Mouse (Mus musculus) MEL (cell line): Measurements from ENCODE around the gene A730061H03Rik.

ENCODE experiments used
- BHLHE40 ChIP-seq: IDR thresholded peaks from 2 replicates; pipeline ENCODE4 v1.6.1; 2012; ENCODE audit warnings: low read depth, mild to moderate bottlenecking, inconsistent platforms, low read length, improper control_type of control experiment, borderline replicate concordance
- CHD2 ChIP-seq: IDR thresholded peaks from 2 replicates; pipeline ENCODE4 v1.6.1; 2011; ENCODE audit warnings: low read length, improper control_type of control experiment
- CTCF ChIP-seq, 3 experiments: IDR thresholded peaks in 2 of 3; conservative IDR thresholded peaks in 1 of 3; 2 replicates each; pipeline ENCODE4 v1.5.1; 2011 to 2012; ENCODE audit warnings: low read length in 3 of 3, low read depth in 2 of 3, mild to moderate bottlenecking in 2 of 3, improper control_type of control experiment in 1 of 3, inconsistent platforms in 1 of 3, mixed read lengths in 1 of 3, moderate library complexity in 1 of 3; ENCODE audit not compliant: control insufficient read depth in 1 of 3, insufficient read depth in 1 of 3, poor library complexity in 1 of 3, severe bottlenecking in 1 of 3
- EP300 ChIP-seq, 2 experiments: IDR thresholded peaks; 2 replicates each; pipeline ENCODE4 v1.6.1; 2011; ENCODE audit warnings: improper control_type of control experiment in 2 of 2, low read length in 2 of 2, low read depth in 1 of 2, mild to moderate bottlenecking in 1 of 2
- GATA1 ChIP-seq: IDR thresholded peaks from 2 replicates; pipeline ENCODE4 v1.6.1; 2011; ENCODE audit warnings: low read depth, low read length, improper control_type of control experiment
- NELFE ChIP-seq: IDR thresholded peaks from 2 replicates; pipeline ENCODE4 v1.6.1; 2011; ENCODE audit warnings: low read depth, low read length, improper control_type of control experiment
- NRF1 ChIP-seq: IDR thresholded peaks from 2 replicates; pipeline ENCODE4 v1.6.1; 2014; ENCODE audit warnings: low read depth, mild to moderate bottlenecking, inconsistent platforms, low read length, improper control_type of control experiment, moderate library complexity; ENCODE audit not compliant: poor library complexity, insufficient read depth, severe bottlenecking
- POLR2A ChIP-seq, 2 experiments: IDR thresholded peaks; 2 replicates each; pipeline ENCODE4 v1.6.1; 2011 to 2012; ENCODE audit warnings: low read length in 2 of 2, mild to moderate bottlenecking in 2 of 2, control low read depth in 1 of 2, improper control_type of control experiment in 1 of 2, low read depth in 1 of 2, moderate library complexity in 1 of 2; ENCODE audit not compliant: control insufficient read depth in 1 of 2, insufficient read depth in 1 of 2, poor library complexity in 1 of 2
- POLR2AphosphoS5 ChIP-seq: IDR thresholded peaks from 2 replicates; pipeline ENCODE4 v1.6.1; 2012; ENCODE audit warnings: low read depth, borderline replicate concordance, mild to moderate bottlenecking, inconsistent platforms, low read length, moderate library complexity, mixed read lengths
- TCF12 ChIP-seq: IDR thresholded peaks from 2 replicates; pipeline ENCODE4 v1.6.1; 2014; ENCODE audit warnings: low read depth, mild to moderate bottlenecking, inconsistent platforms, low read length, improper control_type of control experiment, moderate library complexity
- UBTF ChIP-seq: IDR thresholded peaks from 2 replicates; pipeline ENCODE4 v1.6.1; 2012; ENCODE audit warnings: low read depth, mild to moderate bottlenecking, inconsistent platforms, low read length, improper control_type of control experiment, moderate library complexity, borderline replicate concordance; ENCODE audit not compliant: insufficient read depth
- USF1 ChIP-seq: IDR thresholded peaks from 2 replicates; pipeline ENCODE4 v1.6.1; 2014; ENCODE audit warnings: low read depth, mild to moderate bottlenecking, inconsistent platforms, low read length, improper control_type of control experiment, moderate library complexity
- ZC3H11A ChIP-seq: IDR thresholded peaks from 2 replicates; pipeline ENCODE4 v1.6.1; 2012; ENCODE audit warnings: low read depth, mild to moderate bottlenecking, inconsistent platforms, low read length, improper control_type of control experiment
- ZMIZ1 ChIP-seq: IDR thresholded peaks from 2 replicates; pipeline ENCODE4 v1.6.1; 2012; ENCODE audit warnings: low read depth, mild to moderate bottlenecking, inconsistent platforms, low read length, improper control_type of control experiment, moderate library complexity

GRCm38 (mm10) chr14:55561860-55562259 is 1.7 kb upstream of the A730061H03Rik start:
- TF ChIP-seq CTCF (IDR thresholded peaks at IDR 0.05 in 2 of 3, conservative IDR thresholded peaks at IDR 0.05 in 1 of 3; ENCODE audit: control insufficient read depth in 1 of 3, insufficient read depth in 1 of 3, low read depth in 2 of 3, low read length in 3 of 3, poor library complexity in 1 of 3, severe bottlenecking in 1 of 3) (no peak), CHD2 (no peak), TCF12 (no peak), EP300 (IDR thresholded peaks at IDR 0.05; ENCODE audit: low read depth in 1 of 2, low read length in 2 of 2) (no peak), NRF1 (no peak), GATA1 (no peak), BHLHE40 (no peak), USF1 (no peak), NELFE (no peak), ZC3H11A (no peak), POLR2A (IDR thresholded peaks at IDR 0.05; ENCODE audit: control insufficient read depth in 1 of 2, insufficient read depth in 1 of 2, low read depth in 1 of 2, low read length in 2 of 2, poor library complexity in 1 of 2) (no peak), ZMIZ1 (no peak), POLR2AphosphoS5 (no peak), UBTF (no peak)
